Mouse (Mus musculus) heart, embryonic 14.5 days (tissue): ENCODE results near the gene Med9. TPM values are rescaled to one million over a fixed set of nuclear protein-coding genes. Genes with fewer than 3 reads are reported as not detected.

ENCODE experiments used
- polyA plus RNA-seq: library from polyadenylated mRNA; unstranded; fragments of >200 nt; fragmentation: Nextera tagmentation; extraction: Ambion mirVana; gene quantifications from 2 replicates; pipeline ENCODE4 v1.2.1, GENCODE M21; 2014

Gene Med9
- polyA plus RNA-seq, 1 experiment from 2014 or later, result 46.7 TPM

Other genes starting within 250 kb of the Med9 start
- 1.6 and 2.0 TPM in 2 replicates for gene Pld6, start 160.6 kb upstream of the Med9 start, polyA plus RNA-seq
- 30.3 and 34.3 TPM in 2 replicates for gene Flcn, start 138.2 kb upstream of the Med9 start, polyA plus RNA-seq
- 38.8 and 40.1 TPM in 2 replicates for gene Nt5m, start 108.8 kb upstream of the Med9 start, polyA plus RNA-seq
- gene Cops3, start 108.4 kb upstream of the Med9 start, polyA plus RNA-seq, result 163 and 165 TPM in 2 replicates
- gene Rasd1, start 16.7 kb downstream of the Med9 start, polyA plus RNA-seq, result 8.1 and 8.3 TPM in 2 replicates
- gene Pemt, start 98.3 kb downstream of the Med9 start, polyA plus RNA-seq, result 11.6 and 16.3 TPM in 2 replicates
- gene Rai1, start 156.8 kb downstream of the Med9 start, polyA plus RNA-seq, result 17.3 and 19.0 TPM in 2 replicates